Mouse (Mus musculus): ENCODE data around the gene Tvp23a.

The Tvp23a gene

DNA sequence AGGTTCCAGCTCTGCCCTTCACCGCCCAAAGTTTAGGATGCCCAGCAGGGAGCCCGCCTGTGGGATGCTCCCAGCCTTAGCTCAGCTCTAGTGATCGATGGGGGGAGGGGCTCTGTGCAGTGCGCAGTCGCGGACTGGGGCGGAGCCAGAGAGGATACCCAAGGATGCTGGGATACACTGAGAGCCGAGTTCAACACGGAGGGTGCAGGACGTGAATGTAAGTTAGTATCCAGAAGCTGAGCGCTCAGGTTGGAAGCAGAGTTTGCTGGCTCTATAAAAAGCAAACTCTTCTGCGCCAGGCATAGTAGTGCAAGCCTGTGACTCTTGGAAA is at the start of gene Tvp23a:
Tvp23a (minus strand) TSS at position 99 of the 331 bp plus-strand sequence.
- peak; percentile 50 to 74 for DNase-seq (ENCODE audit: low spot score in 2 of 2)

DNA sequence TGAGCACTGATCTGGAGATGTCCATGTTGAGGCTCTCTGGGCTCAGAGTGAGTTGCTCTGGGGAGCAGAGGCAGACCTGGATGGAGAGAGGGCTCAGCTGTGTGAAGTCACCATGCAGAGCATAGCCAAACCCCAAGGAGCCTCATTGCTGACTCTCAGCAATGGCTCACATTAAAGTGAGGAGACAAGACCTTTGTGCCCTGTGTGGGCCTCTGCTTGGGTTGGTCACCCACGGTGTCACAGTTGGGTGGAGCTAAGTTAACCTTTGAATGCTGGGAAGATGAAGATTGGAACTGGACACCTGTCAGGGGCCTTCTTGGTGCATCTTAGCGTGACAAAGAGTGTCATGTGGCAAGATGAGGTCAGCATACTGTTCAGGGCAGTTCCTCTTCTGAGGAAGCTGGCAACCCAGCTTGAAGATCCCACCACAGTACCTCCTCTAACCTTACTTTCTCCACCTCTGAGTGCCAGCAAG is 48.7 kb upstream of the Tvp23a start:
- DNase-seq (ENCODE audit: low spot score in 2 of 2), result no peak

DNA sequence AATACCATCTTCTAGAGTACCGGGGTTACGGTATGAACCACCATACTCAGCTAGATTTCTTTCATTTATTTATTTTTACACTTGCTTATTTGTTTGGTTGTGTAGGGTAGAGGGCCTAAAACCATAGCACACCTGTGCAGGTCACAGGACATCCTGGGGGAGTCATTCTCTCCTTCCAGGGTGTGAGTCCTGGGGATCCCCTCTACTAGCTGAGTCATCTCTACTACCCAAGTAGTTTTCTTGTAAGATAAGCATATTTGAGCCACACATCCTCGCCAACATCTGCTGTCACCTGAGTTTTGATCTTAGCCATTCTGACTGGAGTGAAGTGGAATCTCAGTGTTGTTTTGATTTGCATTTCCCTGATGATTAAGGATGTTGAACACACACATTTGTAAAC is 45.4 kb upstream of the Tvp23a start:
- no peak for DNase-seq (ENCODE audit: low spot score in 2 of 2)

DNA sequence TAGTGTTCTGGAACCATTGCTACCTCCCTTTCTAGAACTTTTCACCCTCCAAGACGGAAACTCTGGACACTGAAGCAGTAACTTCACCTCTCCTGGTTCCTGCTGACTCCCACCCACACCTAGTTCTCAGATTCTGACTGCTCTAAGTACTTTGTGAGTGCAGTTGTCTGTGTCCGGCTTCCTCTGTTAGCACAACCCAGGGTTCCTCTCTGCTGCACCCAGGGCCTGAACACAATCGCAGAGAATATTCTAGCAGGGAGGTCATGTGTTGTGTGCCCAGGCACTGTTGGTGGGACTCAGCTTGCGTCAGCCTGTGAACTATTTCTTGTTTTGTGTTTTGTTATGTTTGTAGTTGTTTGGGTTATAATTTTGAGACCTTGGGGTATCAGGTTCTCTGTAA is 44.6 kb upstream of the Tvp23a start:
- no peak for DNase-seq (ENCODE audit: low spot score in 2 of 2)

DNA sequence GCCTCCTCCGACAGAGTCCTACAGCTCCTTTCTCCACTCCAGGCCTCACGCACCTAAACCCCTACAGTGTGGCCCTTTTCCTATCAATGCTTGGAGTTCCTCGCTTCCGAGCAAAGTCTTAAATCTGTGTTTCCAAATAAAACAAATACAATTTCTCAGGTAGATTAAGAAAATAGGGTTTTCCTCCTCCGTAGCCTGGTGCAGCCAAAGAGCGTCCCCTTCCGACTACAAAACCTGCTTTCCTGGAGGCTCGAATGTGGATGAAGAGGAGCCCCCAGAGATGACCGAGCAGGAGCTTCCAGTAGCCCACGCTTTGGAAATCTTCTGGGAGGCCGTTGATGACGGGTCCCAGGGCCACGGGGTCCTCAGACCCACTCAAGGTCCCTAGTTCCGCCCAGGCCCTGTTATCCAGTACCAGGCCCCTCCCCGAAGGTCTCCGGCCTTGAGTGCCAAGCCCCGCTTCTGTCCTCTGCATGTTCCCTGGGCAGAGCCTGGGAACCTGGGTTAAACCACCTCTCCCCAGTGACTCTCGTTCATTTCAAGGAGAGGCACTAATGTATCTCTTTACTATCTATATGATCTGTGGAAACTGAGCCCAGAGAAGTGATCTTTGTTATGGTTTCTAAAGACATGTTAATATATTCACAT is 43.5 kb upstream of the Tvp23a start:
- no peak for DNase-seq (ENCODE audit: low spot score in 2 of 2)

DNA sequence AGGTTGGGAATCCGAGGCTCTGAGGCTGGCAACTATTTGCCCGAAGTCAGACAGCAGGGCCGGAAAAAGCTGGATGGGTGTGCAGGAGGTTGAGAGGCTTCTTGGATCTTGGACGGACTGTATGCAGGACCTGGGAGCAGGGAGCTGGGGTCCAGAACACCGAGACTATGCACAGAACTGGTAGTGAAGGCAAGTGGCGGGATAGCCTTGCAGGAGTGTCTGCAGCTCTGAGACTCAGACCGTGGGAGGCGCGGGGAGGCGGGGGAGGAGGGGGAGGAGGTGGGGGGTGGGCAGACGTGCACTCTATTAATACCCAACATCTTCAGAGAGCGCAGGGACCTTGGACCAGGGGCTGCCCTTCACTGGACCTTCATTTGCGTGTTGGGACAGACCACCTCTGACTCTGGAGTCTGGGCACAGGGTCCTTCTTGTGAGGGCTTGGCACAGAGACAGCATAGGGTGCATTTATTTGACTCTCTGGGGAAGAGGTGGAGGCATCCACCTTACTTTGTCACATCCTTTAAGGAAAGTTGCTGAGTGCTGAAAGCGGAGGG is 42.8 kb upstream of the Tvp23a start:
- no peak for DNase-seq (ENCODE audit: low spot score in 2 of 2)

DNA sequence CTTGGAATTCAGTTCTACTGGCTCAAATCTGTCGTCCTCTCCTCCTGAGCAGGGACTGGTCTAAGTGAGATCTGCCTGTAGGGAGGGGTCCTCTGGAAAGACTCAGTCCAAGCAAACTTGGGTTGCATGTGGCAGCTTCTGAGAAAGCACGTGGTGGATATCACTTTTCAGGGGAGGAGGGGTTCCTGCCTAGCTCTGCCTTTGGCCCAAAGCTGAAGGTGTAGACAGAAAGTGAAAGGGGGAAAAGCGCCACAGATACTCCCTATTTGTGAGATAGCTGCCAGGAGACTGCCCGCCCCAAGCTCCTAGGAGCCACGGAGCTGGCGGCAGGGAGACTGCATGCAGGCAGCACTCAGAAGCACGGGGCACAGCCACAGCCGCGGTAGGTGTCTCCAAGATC is 42.3 kb upstream of the Tvp23a start:
- DNase-seq (ENCODE audit: low spot score in 2 of 2), result no peak

DNA sequence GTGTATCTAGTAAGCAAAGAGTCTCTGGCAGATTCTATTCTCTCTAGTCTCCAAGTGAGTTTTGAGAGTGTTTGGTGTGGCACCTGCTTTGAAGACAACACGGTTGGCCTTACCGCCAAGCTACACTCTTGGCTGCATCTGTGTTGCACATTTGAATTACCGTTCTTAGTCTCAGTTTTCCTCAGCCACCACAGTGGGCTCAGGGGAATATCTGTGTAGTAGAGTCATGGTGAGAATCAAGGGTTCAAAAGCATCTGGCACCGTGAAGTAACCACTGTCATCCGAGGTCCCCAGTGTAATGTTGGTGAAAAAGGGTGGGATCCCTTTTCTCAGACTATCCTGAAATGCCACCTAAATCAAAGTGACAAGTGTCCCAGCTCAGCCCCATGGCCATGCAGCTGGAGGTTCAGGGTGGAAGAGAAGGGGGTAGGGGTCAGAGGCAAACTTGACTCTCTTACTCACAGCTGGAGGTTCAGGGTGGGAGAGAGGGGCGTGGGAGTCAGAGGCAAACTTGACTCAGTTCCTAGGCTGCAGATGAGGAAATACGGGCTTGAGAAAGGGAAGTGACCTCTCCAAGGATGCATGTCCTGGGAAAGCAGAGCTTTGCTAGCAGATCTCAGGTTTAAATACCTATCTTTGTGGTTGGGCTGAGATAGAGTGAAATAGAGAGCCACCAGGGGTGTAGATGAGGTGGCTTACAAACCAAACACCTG is 41.8 kb upstream of the Tvp23a start:
- no peak for DNase-seq (ENCODE audit: low spot score in 2 of 2)

DNA sequence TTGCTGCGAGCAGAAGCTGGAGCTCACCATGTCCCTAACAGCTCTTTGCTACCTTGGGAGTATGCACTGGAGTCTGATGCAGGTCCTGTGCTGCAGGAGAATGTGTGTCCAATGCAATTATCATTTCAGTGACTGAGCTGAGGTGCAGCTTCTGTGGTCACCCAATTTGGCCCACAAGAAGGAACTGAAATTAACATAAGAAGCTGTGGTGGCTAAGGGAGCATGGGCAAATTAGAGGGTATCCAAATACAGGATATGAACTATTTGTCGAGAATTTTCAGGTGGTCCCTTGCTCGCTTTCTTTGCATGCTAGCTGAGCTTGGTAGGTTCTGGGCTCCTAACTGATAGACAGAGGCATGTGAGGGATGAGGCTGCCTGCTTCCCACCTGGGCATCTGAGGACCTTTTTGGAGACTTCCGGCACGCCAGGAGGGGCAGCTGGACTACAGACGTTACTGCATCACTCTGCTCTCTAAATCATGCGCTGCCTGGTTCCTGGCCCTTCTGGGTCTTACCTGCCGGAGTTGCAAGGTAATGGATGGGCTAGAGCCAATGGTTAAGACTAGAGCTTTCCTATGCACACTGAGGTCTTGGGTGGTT is 40.8 kb upstream of the Tvp23a start:
- no peak for DNase-seq (ENCODE audit: low spot score in 2 of 2)

DNA sequence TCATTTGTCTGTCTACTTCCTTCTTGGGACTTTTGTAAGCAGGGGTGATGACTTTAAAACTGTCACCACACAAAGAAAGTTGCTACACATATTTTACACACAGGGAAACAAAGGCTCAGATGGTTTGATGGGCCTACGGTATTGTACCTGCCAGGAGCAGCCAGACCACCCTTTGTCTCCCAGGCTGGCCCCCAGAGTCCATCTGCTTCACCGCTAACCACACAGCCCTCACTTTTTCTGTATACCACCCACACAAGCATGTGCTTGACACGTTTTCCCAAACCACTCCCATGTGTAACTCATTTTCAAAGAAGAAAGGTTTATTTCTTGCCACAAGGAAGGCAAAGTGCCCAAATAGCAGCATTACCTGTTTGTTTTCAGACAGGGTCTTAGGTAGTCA is 39.8 kb upstream of the Tvp23a start:
- no peak for DNase-seq (ENCODE audit: low spot score in 2 of 2)

DNA sequence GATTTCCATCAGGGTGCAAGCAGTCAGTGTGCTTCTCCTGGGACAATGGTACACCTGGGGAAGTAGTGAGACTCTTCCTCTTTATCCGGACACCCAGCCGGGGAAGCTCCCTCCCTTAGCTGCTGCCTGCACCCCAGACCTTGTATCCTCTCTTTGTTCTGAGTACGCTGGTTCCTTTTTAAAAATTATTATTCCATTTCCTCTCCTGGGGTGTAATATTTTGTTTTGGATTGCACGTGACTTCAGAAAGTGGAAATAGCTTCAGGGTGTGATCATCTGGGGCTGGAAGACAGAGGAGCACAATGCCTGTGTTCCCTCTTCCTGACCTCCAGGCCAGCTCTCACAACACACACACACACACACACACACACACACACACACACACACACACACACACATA is 35.2 kb upstream of the Tvp23a start:
- DNase-seq (ENCODE audit: low spot score in 2 of 2), result no peak

DNA sequence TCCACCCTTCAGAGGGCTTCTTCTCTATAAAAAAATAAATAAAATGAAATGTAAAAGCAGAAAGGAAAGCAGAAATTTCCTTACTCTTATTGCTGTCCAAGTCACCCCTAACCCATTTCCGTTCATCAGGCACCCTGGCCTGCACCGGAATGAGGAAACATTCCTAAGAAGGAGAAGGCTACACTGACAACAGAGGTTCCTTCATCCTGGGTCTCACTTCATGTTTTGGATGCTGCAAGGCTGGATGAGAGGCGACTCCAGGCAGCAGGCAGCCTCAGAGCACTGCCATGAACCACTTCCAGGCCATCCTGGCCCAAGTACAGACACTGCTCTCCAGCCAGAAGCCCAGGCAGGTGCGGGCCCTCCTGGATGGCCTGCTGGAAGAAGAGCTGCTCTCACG is 32.7 kb upstream of the Tvp23a start, which contains the start of gene Ciita:
Ciita (plus strand) TSS at position 203 of the 400 bp plus-strand sequence.
- DNase-seq (ENCODE audit: low spot score in 2 of 2), result no peak

DNA sequence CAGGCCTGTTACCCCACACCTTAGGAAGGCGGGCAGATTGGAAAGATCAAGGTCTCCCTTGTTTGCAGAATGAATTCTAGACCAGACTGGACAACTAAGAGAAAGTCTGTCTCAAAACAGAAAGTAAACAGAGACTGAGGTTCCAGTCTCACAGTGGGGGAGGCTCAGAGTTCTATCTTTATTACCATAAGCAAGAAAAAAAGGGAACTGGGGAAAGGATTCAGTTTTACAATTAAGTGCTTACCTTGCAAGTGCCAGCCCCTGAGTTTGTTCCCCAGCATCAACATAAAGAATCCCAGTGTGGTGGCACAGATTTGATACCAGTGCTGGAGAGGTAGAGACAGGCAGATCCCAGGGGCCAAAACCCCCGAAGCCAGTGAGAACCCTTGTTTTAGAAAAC is 28.8 kb upstream of the Tvp23a start:
- DNase-seq (ENCODE audit: low spot score in 2 of 2), result no peak

DNA sequence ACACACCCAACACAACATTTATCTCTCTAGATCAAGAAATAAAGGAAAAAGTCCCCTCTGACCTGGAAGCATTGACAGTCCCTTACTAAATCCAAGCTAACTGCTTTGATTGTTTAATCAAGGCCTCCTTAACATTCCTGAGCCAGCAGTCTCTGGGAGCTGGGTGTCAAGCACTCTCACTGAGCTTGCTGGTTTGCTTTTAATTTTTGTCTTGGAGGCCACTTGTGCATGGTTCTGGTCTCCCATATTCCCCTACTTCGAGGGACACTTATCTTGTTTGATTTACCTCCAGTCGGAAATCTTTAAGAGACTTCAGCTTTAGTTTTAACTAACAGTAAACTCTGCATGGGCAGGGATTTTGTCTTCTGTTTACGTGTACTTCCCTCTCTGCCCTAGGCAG is 27.8 kb upstream of the Tvp23a start:
- DNase-seq (ENCODE audit: low spot score in 2 of 2), result no peak

DNA sequence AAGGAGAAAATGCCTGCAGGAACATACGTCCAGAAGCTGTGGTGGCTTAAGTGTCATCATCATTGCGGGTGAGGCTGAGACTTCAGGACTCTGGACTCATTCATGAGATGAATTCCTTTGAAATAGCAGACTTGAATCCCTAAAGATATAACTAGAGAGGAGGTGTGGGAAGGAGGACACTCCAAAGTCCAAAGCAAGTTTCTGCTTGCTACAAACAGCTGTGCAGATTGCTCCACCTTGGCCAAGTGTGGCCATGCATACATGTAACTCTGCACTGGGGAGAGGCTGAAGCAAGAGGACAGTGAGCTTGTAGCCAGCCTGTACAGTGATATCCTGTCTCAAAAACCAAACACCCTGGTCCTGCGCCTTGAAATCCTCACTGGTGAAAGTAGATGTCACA is 24.8 kb upstream of the Tvp23a start:
- DNase-seq (ENCODE audit: low spot score in 2 of 2), result no peak

DNA sequence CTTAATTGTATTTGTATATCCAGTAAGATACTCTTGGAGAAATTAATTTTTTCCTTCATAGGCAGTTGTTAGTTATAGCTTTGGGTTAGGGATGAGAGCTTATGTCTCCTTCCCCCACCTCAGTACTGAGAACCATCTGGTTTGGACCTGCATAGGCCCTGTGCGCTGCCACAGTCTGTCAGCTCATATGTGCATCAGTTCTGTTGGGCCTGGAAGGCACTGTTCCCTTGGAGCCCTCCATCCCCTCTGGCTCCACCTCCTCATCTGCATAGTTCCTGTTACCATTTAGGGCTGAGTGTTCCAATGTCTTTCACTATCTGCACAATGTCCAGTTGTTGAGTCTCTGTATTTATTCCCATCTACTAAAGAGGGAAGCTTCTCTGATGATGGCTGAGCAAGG is 21.0 kb upstream of the Tvp23a start:
- DNase-seq (ENCODE audit: low spot score in 2 of 2), result no peak

DNA sequence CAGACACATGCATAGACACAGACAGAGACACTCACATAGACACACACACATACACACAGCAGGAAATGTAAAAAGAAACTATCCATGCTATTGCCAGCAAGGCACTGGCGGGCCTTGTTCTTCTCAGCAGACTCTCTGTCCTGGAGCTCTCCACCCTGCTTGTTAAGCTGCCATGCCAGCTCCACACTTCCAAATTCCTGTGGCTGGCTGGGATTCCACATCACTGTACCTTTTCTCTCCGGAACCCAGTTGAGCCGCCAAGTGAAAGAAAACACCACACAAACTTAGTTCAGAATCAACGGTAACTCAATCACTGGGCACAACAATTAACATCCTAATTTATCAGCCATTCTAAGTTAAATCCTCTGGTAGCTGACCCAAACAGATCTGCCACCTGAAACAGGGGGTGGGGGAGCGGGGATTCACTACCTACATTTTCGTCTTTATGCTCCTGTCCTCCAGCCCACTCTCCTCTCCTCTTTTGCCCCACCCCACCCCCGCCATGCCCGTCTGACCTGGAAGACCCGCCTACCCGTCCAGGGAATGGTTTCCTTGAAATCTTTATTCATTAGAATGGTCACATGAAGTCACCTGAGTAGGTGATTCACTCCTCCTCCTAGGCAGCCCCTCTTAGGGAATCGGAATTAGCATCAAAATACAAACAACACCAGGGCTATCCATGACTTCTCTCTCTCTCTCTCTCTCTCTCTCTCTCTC is 20.4 kb upstream of the Tvp23a start:
- DNase-seq (ENCODE audit: low spot score in 2 of 2), result no peak

DNA sequence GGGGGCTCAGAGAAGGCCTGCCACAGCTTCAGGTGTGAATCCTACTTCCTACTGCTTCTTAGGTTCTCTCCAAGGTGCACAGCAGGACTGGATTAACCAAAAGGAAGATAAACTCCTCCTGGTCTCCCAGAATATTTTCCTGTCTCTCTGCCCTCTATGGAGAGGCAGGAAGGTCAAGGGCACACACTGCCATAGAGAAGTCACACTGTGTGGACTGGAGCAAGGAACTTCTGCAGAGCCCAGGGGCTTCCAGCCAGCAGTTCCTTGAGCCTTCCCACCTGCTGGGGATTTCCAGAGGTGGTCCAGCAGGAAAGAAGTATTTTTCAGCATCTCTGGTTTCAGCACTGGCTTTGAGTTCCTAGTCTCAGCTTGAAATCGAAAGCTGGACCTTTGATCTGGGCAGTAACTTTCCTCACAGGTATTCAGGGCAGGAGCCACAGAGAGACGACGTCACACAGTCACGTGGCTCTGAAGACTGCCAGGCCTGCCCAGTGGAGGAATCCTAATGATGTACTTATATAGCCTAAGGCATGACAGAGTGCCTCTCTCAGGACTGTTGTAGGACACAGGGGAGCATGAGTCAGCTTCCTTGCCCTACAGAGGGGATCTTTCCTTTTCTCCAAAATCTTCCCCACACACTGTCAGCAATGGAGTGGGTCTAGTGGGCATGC is 18.0 kb upstream of the Tvp23a start:
- no peak for DNase-seq (ENCODE audit: low spot score in 2 of 2)

DNA sequence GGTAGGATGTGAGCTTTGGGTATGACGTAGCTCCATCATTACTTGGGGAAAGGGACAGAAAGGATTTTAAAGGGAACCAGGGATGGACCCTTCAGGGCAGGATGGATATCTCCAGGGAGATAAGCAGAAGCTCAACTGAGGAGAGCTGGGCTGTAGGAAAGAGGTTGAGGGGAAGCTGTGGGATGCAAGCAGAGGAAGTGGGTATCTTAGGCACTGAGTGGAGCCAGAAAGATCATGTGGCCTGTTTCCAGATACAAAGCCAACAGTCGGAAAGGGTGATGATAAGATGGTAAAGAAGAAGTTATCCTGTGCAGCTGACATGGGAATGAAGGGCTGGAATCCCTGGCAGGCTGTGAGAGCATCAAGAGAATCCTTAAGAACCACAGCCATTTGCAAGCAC is 14.0 kb upstream of the Tvp23a start:
- no peak for DNase-seq (ENCODE audit: low spot score in 2 of 2)

DNA sequence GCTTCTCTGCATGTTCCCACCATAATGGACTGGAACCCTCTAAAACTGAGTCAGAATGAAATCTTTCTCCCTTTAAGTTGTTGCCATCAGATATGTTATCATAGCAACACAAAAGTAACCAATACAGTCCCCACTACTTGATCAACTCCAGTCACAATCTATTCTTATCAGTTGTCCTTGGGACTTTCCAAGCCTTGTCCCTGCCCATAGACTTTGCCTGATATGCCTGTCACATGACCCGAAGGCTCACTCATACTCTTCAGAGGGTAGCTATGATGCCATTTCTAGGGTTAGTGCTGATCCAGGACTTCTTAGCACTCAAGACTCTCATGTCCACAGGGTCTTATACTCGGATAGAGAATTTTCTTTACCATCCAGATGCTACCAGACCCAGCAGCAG is 13.0 kb upstream of the Tvp23a start:
- no peak for DNase-seq (ENCODE audit: low spot score in 2 of 2)

DNA sequence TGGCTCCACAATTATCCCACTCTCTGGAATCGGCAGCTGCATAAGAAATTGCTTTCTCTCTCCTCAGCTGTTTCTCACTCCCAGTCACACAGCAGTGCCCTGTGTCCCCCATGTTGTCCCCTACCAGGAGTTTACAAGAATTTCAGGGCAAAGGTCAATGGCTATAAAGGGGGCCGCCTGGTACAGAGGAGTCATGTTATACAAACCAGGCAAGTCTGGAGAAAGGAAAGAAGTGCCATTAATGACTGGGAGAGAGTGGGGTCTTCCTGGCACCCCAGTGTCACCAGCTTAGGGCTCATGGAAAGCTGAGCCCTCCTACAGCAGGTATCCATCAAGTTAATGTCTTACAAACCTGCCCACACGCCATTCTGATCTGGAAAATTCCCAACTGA is 7.4 kb upstream of the Tvp23a start:
- no peak for DNase-seq (ENCODE audit: low spot score in 2 of 2)
